Mouse (Mus musculus) testis, adult 2 months (tissue): ENCODE measurements at regions not wholly inside any gene's neighbourhood (a gene's known extent, or its start where the extent isn't known, plus 50 kb on each side); places are given as distances from the start of the nearest gene placed in this dataset.

Source experiments
- H3K27ac ChIP-seq: fragments of 200-500 bp; 2 replicates; pipeline ENCODE4 v1.5.1; 2012; ENCODE audit warnings: low read depth, low read length; ENCODE audit not compliant: control insufficient read depth, insufficient read depth
- H3K27me3 ChIP-seq: fragments of 200-500 bp; 2 replicates; pipeline ENCODE4 v1.6.1; 2012; ENCODE audit warnings: mild to moderate bottlenecking, low read length, moderate library complexity; ENCODE audit not compliant: control insufficient read depth, insufficient read depth
- H3K36me3 ChIP-seq: fragments of 200-500 bp; 2 replicates; pipeline ENCODE4 v1.6.1; 2012; ENCODE audit warnings: mild to moderate bottlenecking, low read length; ENCODE audit not compliant: control insufficient read depth, insufficient read depth
- H3K4me1 ChIP-seq: fragments of 200-500 bp; 2 replicates; pipeline ENCODE4 v1.6.1; 2012; ENCODE audit warnings: low read length; ENCODE audit not compliant: control insufficient read depth, insufficient read depth
- H3K4me3 ChIP-seq: fragments of 200-500 bp; 2 replicates; pipeline ENCODE4 v1.5.1; 2012; ENCODE audit warnings: low read depth, mild to moderate bottlenecking, low read length, moderate library complexity, mixed read lengths; ENCODE audit not compliant: control insufficient read depth
- CTCF ChIP-seq: fragments of 200-500 bp; IDR thresholded peaks from 2 replicates; pipeline ENCODE4 v1.5.1; 2012; ENCODE audit warnings: low read depth, mild to moderate bottlenecking, inconsistent platforms, low read length, moderate library complexity; ENCODE audit not compliant: control insufficient read depth, insufficient read depth, insufficient replicate concordance
- POLR2A ChIP-seq: fragments of 200-500 bp; IDR thresholded peaks from 2 replicates; pipeline ENCODE4 v1.6.1; 2012; ENCODE audit warnings: low read depth, mild to moderate bottlenecking, inconsistent platforms, low read length, moderate library complexity; ENCODE audit not compliant: control insufficient read depth

GRCm38 (mm10) chr3:147246141-147246540 lies 394.0 kb downstream of the Ttll7 start:
- no peak for TF ChIP-seq POLR2A
- TF ChIP-seq CTCF: no peak
- Histone ChIP-seq H3K27ac (no peak overlapping the region), H3K27me3 (no peaks in the 10 kb centered on the region), H3K36me3 (no peaks in the 10 kb centered on the region), H3K4me1 (no peaks in the 10 kb centered on the region), H3K4me3 (no peak overlapping the region)

GRCm38 (mm10) chr3:147249466-147249865 lies 397.3 kb downstream of the Ttll7 start:
- Histone ChIP-seq H3K27me3 (no peaks in the 10 kb centered on the region), H3K27ac (no peak overlapping the region), H3K36me3 (no peaks in the 10 kb centered on the region), H3K4me1 (no peaks in the 10 kb centered on the region), H3K4me3 (no peak overlapping the region)
- TF ChIP-seq CTCF (no peak), POLR2A (no peak)

GRCm38 (mm10) chr3:147249906-147250305 lies 397.7 kb downstream of the Ttll7 start:
- H3K4me1 ChIP-seq: no peaks in the 10 kb centered on the region
- H3K36me3 ChIP-seq: no peaks in the 10 kb centered on the region
- no peak overlapping the region for H3K4me3 ChIP-seq
- no peak overlapping the region for H3K27ac ChIP-seq
- no peak for TF ChIP-seq CTCF
- no peak for TF ChIP-seq POLR2A
- H3K27me3 ChIP-seq: no peaks in the 10 kb centered on the region

- TF ChIP-seq POLR2A (no peak), CTCF (no peak)
- no peaks in the 10 kb centered on the region for H3K4me1 ChIP-seq
- H3K36me3 ChIP-seq: no peaks in the 10 kb centered on the region
- no peaks in the 10 kb centered on the region for H3K27me3 ChIP-seq
- no peak overlapping the region for H3K4me3 ChIP-seq
- H3K27ac ChIP-seq: no peak overlapping the region
Observed at GRCm38 (mm10) chr3:147252226-147252788, 400.1 kb downstream of the Ttll7 start.

- Histone ChIP-seq H3K4me3 (no peak overlapping the region), H3K4me1 (no peaks in the 10 kb centered on the region), H3K36me3 (no peaks in the 10 kb centered on the region), H3K27me3 (no peaks in the 10 kb centered on the region), H3K27ac (no peak overlapping the region)
- no peak for TF ChIP-seq POLR2A
- TF ChIP-seq CTCF: no peak
Observed at GRCm38 (mm10) chr3:147252812-147253211, 400.6 kb downstream of the Ttll7 start.

GRCm38 (mm10) chr3:147254454-147254853 lies 402.3 kb downstream of the Ttll7 start:
- no peak overlapping the region for H3K4me3 ChIP-seq
- H3K27ac ChIP-seq: no peak overlapping the region
- H3K36me3 ChIP-seq: no peaks in the 10 kb centered on the region
- H3K27me3 ChIP-seq: no peaks in the 10 kb centered on the region
- no peaks in the 10 kb centered on the region for H3K4me1 ChIP-seq
- no peak for TF ChIP-seq CTCF
- no peak for TF ChIP-seq POLR2A

- no peak overlapping the region for H3K27ac ChIP-seq
- H3K4me3 ChIP-seq: no peak overlapping the region
- H3K27me3 ChIP-seq: no peaks in the 10 kb centered on the region
- TF ChIP-seq POLR2A: no peak
- TF ChIP-seq CTCF: no peak
- no peaks in the 10 kb centered on the region for H3K36me3 ChIP-seq
- H3K4me1 ChIP-seq: no peaks in the 10 kb centered on the region
Observed at GRCm38 (mm10) chr3:147260958-147261595, 408.9 kb downstream of the Ttll7 start.
